Mouse (Mus musculus): Measurements from ENCODE around the gene 2210408I21Rik. TPM values are rescaled to one million over a fixed set of nuclear protein-coding genes. Genes with fewer than 3 reads are reported as not detected.

Gene 2210408I21Rik
- total and polyA plus RNA-seq, 3 experiments, result 0.05 to 28.2 (median 8.9) TPM

DNA sequence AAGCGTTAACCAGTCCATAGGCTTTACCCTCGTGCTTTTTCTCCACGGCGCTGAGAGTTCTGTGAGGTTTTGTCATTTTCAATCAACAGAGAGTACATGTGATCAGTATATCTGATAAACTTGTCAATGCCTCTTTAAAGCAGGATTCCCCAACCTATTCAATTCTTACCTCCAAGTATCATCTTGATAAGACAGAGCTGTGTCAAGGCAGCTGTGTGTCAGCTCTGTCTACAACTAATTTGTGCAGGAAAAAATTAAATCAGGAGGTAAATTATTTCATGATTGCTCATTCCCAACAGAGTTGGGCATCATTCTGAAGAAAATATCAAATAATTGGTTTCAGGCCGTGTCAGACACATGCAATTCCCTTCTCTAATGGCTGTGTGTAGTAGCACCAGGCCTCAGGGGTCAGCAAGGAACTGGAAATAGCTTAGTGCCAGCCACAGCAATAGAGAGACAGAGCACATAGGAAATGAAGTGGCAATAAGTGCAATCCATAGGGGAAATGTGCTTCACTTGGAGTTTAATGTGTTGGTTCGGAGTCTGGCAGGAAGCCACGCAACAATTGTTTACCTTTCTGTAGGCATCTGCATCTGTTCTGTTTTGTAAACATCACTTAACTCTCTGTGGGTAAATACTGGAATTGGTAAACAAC is 73.6 kb downstream of the 2210408I21Rik start:
- ATAC-seq (ENCODE audit: extremely low read depth, insufficient number of reproducible peaks, low FRiP score, poor library complexity, severe bottlenecking) (no peak), DNase-seq (ENCODE audit: low spot score) (no peak)
- H3K9me3 ChIP-seq (replicated peaks), result no peaks in the 10 kb centered on the region
- H3K36me3 ChIP-seq (replicated peaks), result no peaks in the 10 kb centered on the region
- TF ChIP-seq TAL1 (conservative IDR thresholded peaks at IDR 0.05; ENCODE audit: low read depth, low read length) (no peak), GATA2 (IDR thresholded peaks at IDR 0.05; ENCODE audit: borderline replicate concordance, low read depth, low read length) (no peak), CTCF (IDR thresholded peaks at IDR 0.05; ENCODE audit: low read depth, low read length) (no peak), POLR2AphosphoS5 (IDR thresholded peaks at IDR 0.05; ENCODE audit: insufficient replicate concordance, low read depth, low read length) (no peak), GATA1 (IDR thresholded peaks at IDR 0.05; ENCODE audit: borderline replicate concordance, low read length) (no peak)
- H3K4me1 ChIP-seq (ENCODE audit: insufficient read depth, low read depth, low read length), result peaks cover 3% of the 10 kb centered on the region
- H3K4me3 ChIP-seq (ENCODE audit: low read depth, low read length), result no peak overlapping the region
- no peaks in the 10 kb centered on the region for H3K27me3 ChIP-seq (ENCODE audit: insufficient read depth, low read length)

GRCm38 (mm10) chr13:77213196-77213595 is 77.9 kb downstream of the 2210408I21Rik start:
- Histone ChIP-seq H3K4me3 (ENCODE audit: low read depth, low read length) (no peak overlapping the region), H3K4me1 (ENCODE audit: insufficient read depth, low read depth, low read length) (no peaks in the 10 kb centered on the region), H3K27me3 (ENCODE audit: insufficient read depth, low read length) (no peaks in the 10 kb centered on the region), H3K9me3 (replicated peaks) (no peaks in the 10 kb centered on the region), H3K36me3 (replicated peaks) (no peaks in the 10 kb centered on the region)
- TF ChIP-seq GATA2 (IDR thresholded peaks at IDR 0.05; ENCODE audit: borderline replicate concordance, low read depth, low read length), result no peak
- no peak for TF ChIP-seq CTCF (IDR thresholded peaks at IDR 0.05; ENCODE audit: low read depth, low read length)
- TF ChIP-seq GATA1 (IDR thresholded peaks at IDR 0.05; ENCODE audit: borderline replicate concordance, low read length), result no peak
- no peak for TF ChIP-seq POLR2AphosphoS5 (IDR thresholded peaks at IDR 0.05; ENCODE audit: insufficient replicate concordance, low read depth, low read length)
- TF ChIP-seq TAL1 (conservative IDR thresholded peaks at IDR 0.05; ENCODE audit: low read depth, low read length), result no peak
- no peak for ATAC-seq (ENCODE audit: extremely low read depth, insufficient number of reproducible peaks, low FRiP score, poor library complexity, severe bottlenecking)
- DNase-seq (ENCODE audit: low spot score), result no peak

GRCm38 (mm10) chr13:77215460-77215859 is 80.1 kb downstream of the 2210408I21Rik start:
- Histone ChIP-seq H3K4me3 (ENCODE audit: low read depth, low read length) (no peak overlapping the region), H3K9me3 (replicated peaks) (no peaks in the 10 kb centered on the region), H3K4me1 (ENCODE audit: insufficient read depth, low read depth, low read length) (no peaks in the 10 kb centered on the region), H3K36me3 (replicated peaks) (no peaks in the 10 kb centered on the region), H3K27me3 (ENCODE audit: insufficient read depth, low read length) (no peaks in the 10 kb centered on the region)
- no peak for DNase-seq (ENCODE audit: low spot score)
- TF ChIP-seq GATA1 (IDR thresholded peaks at IDR 0.05; ENCODE audit: borderline replicate concordance, low read length) (no peak), POLR2AphosphoS5 (IDR thresholded peaks at IDR 0.05; ENCODE audit: insufficient replicate concordance, low read depth, low read length) (no peak), GATA2 (IDR thresholded peaks at IDR 0.05; ENCODE audit: borderline replicate concordance, low read depth, low read length) (no peak), TAL1 (conservative IDR thresholded peaks at IDR 0.05; ENCODE audit: low read depth, low read length) (no peak), CTCF (IDR thresholded peaks at IDR 0.05; ENCODE audit: low read depth, low read length) (no peak)
- no peak for ATAC-seq (ENCODE audit: extremely low read depth, insufficient number of reproducible peaks, low FRiP score, poor library complexity, severe bottlenecking)

GRCm38 (mm10) chr13:77217672-77218280 is 82.4 kb downstream of the 2210408I21Rik start:
- H3K9me3 ChIP-seq (replicated peaks), result no peaks in the 10 kb centered on the region
- H3K36me3 ChIP-seq (replicated peaks), result no peaks in the 10 kb centered on the region
- no peaks in the 10 kb centered on the region for H3K27me3 ChIP-seq (ENCODE audit: insufficient read depth, low read length)
- no peak for TF ChIP-seq GATA2 (IDR thresholded peaks at IDR 0.05; ENCODE audit: borderline replicate concordance, low read depth, low read length)
- TF ChIP-seq TAL1 (conservative IDR thresholded peaks at IDR 0.05; ENCODE audit: low read depth, low read length), result no peak
- no peak for TF ChIP-seq POLR2AphosphoS5 (IDR thresholded peaks at IDR 0.05; ENCODE audit: insufficient replicate concordance, low read depth, low read length)
- no peak for TF ChIP-seq GATA1 (IDR thresholded peaks at IDR 0.05; ENCODE audit: borderline replicate concordance, low read length)
- TF ChIP-seq CTCF (IDR thresholded peaks at IDR 0.05; ENCODE audit: low read depth, low read length), result no peak
- H3K4me1 ChIP-seq (ENCODE audit: insufficient read depth, low read depth, low read length), result no peaks in the 10 kb centered on the region
- no peak for DNase-seq (ENCODE audit: low spot score)
- no peak for ATAC-seq (ENCODE audit: extremely low read depth, insufficient number of reproducible peaks, low FRiP score, poor library complexity, severe bottlenecking)
- no peak overlapping the region for H3K4me3 ChIP-seq (ENCODE audit: low read depth, low read length)

- no peaks in the 10 kb centered on the region for H3K4me1 ChIP-seq (ENCODE audit: insufficient read depth, low read depth, low read length)
- DNase-seq (ENCODE audit: low spot score) (no peak), ATAC-seq (ENCODE audit: extremely low read depth, insufficient number of reproducible peaks, low FRiP score, poor library complexity, severe bottlenecking) (no peak)
- no peaks in the 10 kb centered on the region for H3K36me3 ChIP-seq (replicated peaks)
- no peak overlapping the region for H3K4me3 ChIP-seq (ENCODE audit: low read depth, low read length)
- TF ChIP-seq CTCF (IDR thresholded peaks at IDR 0.05; ENCODE audit: low read depth, low read length) (no peak), GATA2 (IDR thresholded peaks at IDR 0.05; ENCODE audit: borderline replicate concordance, low read depth, low read length) (no peak), POLR2AphosphoS5 (IDR thresholded peaks at IDR 0.05; ENCODE audit: insufficient replicate concordance, low read depth, low read length) (no peak)
- no peaks in the 10 kb centered on the region for H3K9me3 ChIP-seq (replicated peaks)
- H3K27me3 ChIP-seq (ENCODE audit: insufficient read depth, low read length), result no peaks in the 10 kb centered on the region
Observed at GRCm38 (mm10) chr13:77221072-77221471, 85.7 kb downstream of the 2210408I21Rik start.

GRCm38 (mm10) chr13:77256541-77256940 is 121.2 kb downstream of the 2210408I21Rik start:
- Histone ChIP-seq H3K36me3 (replicated peaks) (no peaks in the 10 kb centered on the region), H3K27me3 (ENCODE audit: insufficient read depth, low read length) (no peaks in the 10 kb centered on the region), H3K4me3 (ENCODE audit: low read depth, low read length) (no peak overlapping the region), H3K9me3 (replicated peaks) (no peaks in the 10 kb centered on the region), H3K4me1 (ENCODE audit: insufficient read depth, low read depth, low read length) (no peaks in the 10 kb centered on the region)
- TF ChIP-seq CTCF (IDR thresholded peaks at IDR 0.05; ENCODE audit: low read depth, low read length) (no peak), GATA1 (IDR thresholded peaks at IDR 0.05; ENCODE audit: borderline replicate concordance, low read length) (no peak), TAL1 (conservative IDR thresholded peaks at IDR 0.05; ENCODE audit: low read depth, low read length) (no peak), GATA2 (IDR thresholded peaks at IDR 0.05; ENCODE audit: borderline replicate concordance, low read depth, low read length) (no peak), POLR2AphosphoS5 (IDR thresholded peaks at IDR 0.05; ENCODE audit: insufficient replicate concordance, low read depth, low read length) (no peak)
- DNase-seq (ENCODE audit: low spot score) (no peak), ATAC-seq (ENCODE audit: extremely low read depth, insufficient number of reproducible peaks, low FRiP score, poor library complexity, severe bottlenecking) (no peak)
